Mouse (Mus musculus): ENCODE data around the gene Tars.

The Tars gene

DNA sequence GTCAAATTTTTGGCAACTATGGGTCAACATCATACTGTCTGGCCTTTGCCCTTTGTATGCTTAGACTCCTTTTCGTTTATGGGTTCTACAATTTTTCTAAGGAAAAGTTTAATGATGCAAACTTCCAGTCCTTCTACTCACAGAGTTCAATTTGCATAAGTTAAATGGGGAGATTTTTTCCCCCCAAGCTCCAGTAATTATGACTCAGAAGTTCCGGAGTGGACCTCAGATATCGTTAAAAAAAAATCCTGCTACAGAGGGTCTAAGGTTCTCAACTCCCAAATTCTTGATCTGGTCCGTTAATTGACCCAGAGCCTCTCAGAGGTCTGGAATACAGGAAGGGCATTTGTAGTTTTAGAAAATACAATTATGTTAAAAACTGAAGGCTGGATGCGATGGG, 37.6 kb downstream of the Tars start:
- DNase-seq (ENCODE audit: low read depth) = no peak

DNA sequence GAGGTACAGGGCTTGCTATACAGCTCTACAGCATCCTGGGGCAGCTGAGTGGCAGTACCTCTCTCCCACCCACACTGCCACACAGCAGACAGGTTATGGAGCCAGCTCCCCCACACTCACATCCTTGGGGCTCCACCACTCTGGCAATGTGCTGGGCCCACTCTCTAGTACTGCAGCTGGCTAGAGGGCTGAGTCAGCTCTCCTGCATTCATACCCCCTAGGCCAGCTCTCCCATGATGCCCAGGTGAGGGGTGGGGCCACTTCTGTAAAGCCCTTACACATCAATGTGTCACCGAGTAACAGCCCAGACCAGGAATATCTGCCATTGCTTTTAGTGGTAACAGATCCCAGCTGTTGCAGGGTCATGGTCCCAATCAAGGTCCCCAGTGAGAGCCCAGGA, 38.6 kb downstream of the Tars start:
- no peak for DNase-seq (ENCODE audit: low read depth)

GRCm38 (mm10) chr15:11357501-11357900, 42.0 kb downstream of the Tars start:
- no peak for DNase-seq (ENCODE audit: low read depth)

DNA sequence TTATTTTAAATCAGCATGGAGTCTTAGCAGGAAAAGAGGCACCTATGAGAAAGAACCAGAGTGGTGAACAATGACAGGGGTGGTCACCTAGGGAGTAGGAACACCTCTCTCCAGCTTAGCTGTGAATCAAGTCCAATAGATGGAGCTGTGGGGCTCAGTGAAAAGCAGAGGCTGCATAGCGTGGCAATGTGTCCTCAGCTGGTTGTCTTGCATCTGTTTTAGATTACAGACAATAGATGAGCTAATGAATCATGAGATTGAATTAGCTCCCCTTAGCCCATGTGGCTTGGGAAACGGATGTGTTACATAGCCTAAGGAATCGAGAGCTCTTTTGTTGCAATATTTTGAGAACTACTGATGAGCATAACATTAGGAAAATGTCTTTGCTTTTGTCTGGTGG, 43.6 kb downstream of the Tars start:
- no peak for DNase-seq (ENCODE audit: low read depth)

- no peak for DNase-seq (ENCODE audit: low read depth)
These were observed 59.8 kb downstream of the Tars start for GRCm38 (mm10) chr15:11339467-11340180.

All from induced T-regulatory cell, adult 2 months (primary cell).